Mouse (Mus musculus): Measurements from ENCODE around the gene Sumo3.

Sumo3 gene

GRCm38 (mm10) chr10:77626036-77626435 lies 20.1 kb downstream of the Sumo3 start:
- in situ Hi-C loops (cut with MboI, MseI), result no loop called here

- in situ Hi-C loops (cut with MboI, MseI), result no loop called here
Observed at GRCm38 (mm10) chr10:77626591-77626990, 20.7 kb downstream of the Sumo3 start.

- in situ Hi-C loops (cut with MboI, MseI), result no loop called here
Observed at GRCm38 (mm10) chr10:77627497-77627896, 21.6 kb downstream of the Sumo3 start.

- in situ Hi-C loops (cut with MboI, MseI), result no loop called here
Observed at GRCm38 (mm10) chr10:77629163-77629562, 23.3 kb downstream of the Sumo3 start.

GRCm38 (mm10) chr10:77629970-77630369 lies 24.1 kb downstream of the Sumo3 start:
- in situ Hi-C loops (cut with MboI, MseI), result no loop called here

GRCm38 (mm10) chr10:77634016-77634415 lies 28.1 kb downstream of the Sumo3 start:
- in situ Hi-C loops (cut with MboI, MseI), result no loop called here

- in situ Hi-C loops (cut with MboI, MseI), result no loop called here
Observed at GRCm38 (mm10) chr10:77634452-77635231, 28.7 kb downstream of the Sumo3 start.

GRCm38 (mm10) chr10:77636234-77636922 lies 30.5 kb downstream of the Sumo3 start:
- in situ Hi-C loops (cut with MboI, MseI), result no loop called here

- in situ Hi-C loops (cut with MboI, MseI), result no loop called here
Observed at GRCm38 (mm10) chr10:77638956-77639355, 33.1 kb downstream of the Sumo3 start.

GRCm38 (mm10) chr10:77643160-77643559 lies 37.3 kb downstream of the Sumo3 start:
- in situ Hi-C loops (cut with MboI, MseI), result no loop called here

GRCm38 (mm10) chr10:77645571-77645970 lies 39.7 kb downstream of the Sumo3 start:
- in situ Hi-C loops (cut with MboI, MseI), result no loop called here

- in situ Hi-C loops (cut with MboI, MseI), result no loop called here
Observed at GRCm38 (mm10) chr10:77647461-77647860, 41.6 kb downstream of the Sumo3 start.

- in situ Hi-C loops (cut with MboI, MseI), result no loop called here
Observed at GRCm38 (mm10) chr10:77647901-77648300, 42.0 kb downstream of the Sumo3 start.

GRCm38 (mm10) chr10:77652046-77652445 lies 46.1 kb downstream of the Sumo3 start:
- in situ Hi-C loops (cut with MboI, MseI), result no loop called here

- in situ Hi-C loops (cut with MboI, MseI), result no loop called here
Observed at GRCm38 (mm10) chr10:77658286-77658994, 52.5 kb downstream of the Sumo3 start.

- in situ Hi-C loops (cut with MboI, MseI), result no loop called here
Observed at GRCm38 (mm10) chr10:77663949-77664665, 58.2 kb downstream of the Sumo3 start.

- in situ Hi-C loops (cut with MboI, MseI), result no loop called here
Observed at GRCm38 (mm10) chr10:77666342-77666741, 60.4 kb downstream of the Sumo3 start.

- in situ Hi-C loops (cut with MboI, MseI), result no loop called here
Observed at GRCm38 (mm10) chr10:77667402-77667801, 61.5 kb downstream of the Sumo3 start.
